Mouse (Mus musculus): ENCODE data around the gene Mib2. TPM values are rescaled to one million over a fixed set of nuclear protein-coding genes. Genes with fewer than 3 reads are reported as not detected.

The Mib2 gene
- total RNA-seq, 2 experiments from 2014 or later: 6.4 to 23.5 TPM

DNA sequence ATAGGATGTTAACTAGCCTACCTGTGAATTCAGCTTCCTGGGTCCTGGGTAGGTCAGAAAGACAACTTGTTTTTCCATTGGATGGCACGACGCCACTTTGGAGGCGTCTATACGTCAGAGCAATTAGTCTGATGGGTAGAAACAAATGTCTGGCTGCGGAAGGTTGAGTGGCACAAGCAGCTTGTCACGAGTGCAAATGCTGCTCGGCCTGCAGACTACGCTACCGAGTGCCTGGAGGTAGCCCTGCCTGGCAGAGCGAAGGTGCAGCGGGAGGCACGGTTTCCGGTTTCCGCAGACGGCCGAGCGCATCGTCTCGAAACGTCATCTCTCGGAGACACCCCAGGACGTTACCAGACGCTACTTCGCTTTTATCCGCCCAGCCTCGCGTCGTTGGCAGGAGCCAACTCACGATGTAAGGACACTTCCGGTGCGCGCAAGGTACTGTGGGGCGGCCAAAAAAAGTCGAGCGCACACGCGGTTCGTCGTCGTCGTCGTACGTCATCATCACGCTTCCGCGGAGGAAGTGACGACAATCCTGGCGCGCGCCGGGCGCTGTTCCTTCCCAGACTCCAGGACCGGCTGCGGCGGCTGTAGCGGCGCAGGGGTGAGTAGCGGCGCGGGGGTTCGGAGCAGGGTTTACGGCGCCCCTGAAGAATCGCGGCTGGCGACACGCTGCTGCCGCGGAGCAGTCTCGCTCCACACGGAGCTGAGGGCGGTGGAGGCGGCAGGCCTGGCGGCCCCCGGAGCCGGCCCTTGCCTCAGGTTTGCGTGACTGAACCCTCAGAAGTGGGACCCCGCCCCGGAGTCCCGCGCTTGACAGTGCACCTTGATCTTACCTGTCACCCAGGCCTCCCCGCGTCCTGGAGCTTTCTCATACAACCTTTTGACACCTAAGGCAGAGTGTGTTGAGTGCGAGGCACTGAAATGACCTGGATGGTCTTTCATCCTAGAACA, 44.4 kb downstream of the Mib2 start, which contains the start of gene Cdk11b:
Gene Cdk11b (plus strand): TSS at position 517 of the 954 bp plus-strand sequence.
- peak; percentile 97 for ATAC-seq (ENCODE audit: poor library complexity, severe bottlenecking)

DNA sequence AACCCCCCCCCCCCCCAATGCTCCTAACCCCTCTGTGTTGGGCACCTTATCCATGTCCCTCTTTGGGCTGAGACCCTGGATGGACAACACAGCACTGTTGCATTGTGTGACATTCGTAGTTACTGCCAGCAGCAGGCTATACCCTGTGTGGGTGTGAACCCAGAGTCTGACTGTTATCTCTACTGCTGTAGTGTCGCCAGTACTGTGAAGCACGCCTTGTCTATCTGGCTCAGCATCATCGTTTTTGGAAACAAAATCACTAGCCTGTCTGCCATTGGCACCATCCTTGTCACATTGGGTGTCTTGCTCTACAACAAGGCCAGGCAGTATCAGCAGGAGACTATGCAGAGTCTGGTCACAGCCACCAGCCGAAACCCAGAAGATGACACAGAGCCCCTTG, 50.7 kb downstream of the Mib2 start:
- no peak for ATAC-seq (ENCODE audit: poor library complexity, severe bottlenecking)

DNA sequence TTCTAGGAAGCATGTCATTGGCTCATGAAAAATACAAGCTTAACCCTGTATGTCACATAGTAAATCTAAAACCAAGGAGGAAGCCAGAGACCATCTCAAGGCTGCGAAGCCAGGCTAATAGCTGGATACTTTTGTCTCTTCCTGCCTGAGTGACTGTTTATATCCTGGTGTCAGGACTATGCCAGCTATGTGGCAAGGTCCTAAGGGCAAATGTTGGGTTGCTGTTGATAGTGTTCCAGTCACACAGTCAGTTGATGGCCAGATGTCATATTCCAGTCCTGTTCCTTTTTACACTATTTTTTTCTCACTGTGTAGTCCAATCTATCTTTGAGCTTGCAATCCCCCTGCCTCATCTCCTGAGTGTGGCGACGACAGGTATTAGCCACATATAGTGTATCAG, 55.7 kb downstream of the Mib2 start:
- no peak for ATAC-seq (ENCODE audit: poor library complexity, severe bottlenecking)

DNA sequence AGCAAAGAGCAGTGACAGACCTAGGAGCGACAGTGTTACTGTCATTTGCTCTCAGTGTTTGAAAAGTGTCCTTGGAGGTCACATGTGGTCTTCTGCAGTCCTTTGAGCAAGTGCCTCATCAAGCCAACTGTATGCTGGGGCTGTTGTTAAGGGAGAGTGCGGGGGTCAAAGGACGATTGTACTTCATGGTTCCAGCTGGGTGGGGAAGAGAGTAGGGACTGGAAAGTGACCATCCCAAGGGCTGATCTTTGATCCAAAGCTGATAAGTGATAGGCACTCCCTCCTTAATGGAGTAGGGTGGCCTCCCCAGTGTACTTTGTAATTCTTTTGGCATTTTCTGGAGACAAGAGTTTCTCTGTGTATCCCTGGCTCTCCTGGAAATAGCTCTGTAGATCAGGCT, 57.1 kb downstream of the Mib2 start:
- no peak for ATAC-seq (ENCODE audit: poor library complexity, severe bottlenecking)

DNA sequence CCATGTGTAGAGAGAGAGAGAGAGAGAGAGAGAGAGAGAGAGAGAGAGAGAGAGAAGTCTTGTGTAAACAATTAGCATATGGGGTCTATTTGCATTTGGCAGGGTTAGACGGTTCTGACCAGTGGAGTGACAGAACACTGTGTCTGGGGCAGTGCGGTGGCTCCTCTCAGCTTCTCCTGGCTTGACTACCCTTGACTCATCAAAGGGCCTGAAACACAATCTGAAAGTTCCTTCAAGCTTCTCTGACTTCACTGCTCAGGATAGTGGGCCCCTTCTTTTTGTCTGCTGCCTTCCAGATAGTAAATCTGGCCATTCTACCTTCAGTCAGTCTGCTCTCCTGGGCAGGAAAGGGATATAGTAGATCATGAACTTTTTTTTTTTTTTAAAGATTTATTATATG, 62.2 kb downstream of the Mib2 start:
- ATAC-seq (ENCODE audit: poor library complexity, severe bottlenecking): no peak

DNA sequence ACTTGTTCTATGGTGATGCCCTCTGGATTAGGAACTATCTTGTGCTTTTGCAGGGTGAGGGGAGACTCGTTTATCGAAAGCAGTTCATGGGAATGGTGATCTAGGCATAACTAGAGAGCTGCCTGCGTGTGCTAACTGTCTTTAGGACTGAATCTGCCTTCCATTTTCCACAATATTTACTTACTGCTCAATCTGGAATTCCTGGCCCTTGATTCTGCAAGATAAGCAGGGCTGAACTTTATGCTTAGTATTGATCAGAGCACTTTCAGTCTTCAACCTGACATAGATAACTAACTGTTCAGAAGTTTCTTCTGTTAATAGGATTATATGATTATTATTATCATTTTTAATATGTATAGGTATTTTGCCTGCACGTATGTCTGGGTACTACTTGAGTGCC, 63.9 kb downstream of the Mib2 start:
- no peak for ATAC-seq (ENCODE audit: poor library complexity, severe bottlenecking)

Other genes starting within 250 kb of the Mib2 start
- not detected in 2 replicates for gene Tmem52, start 200.1 kb downstream of the Mib2 start, total RNA-seq (2015)
- gene Tmem52, start 200.1 kb downstream of the Mib2 start, total RNA-seq (2017): not detected in 2 replicates
- 244 and 278 TPM in 2 replicates for gene Gnb1, start 177.8 kb downstream of the Mib2 start, total RNA-seq (2015)
- gene Gnb1, start 177.8 kb downstream of the Mib2 start, total RNA-seq (2017): 158 and 180 TPM in 2 replicates
- gene Nadk, start 106.8 kb downstream of the Mib2 start, total RNA-seq (2015): 205 and 220 TPM in 2 replicates
- gene Nadk, start 106.8 kb downstream of the Mib2 start, total RNA-seq (2017): 180 and 208 TPM in 2 replicates
- gene Slc35e2, start 67.8 kb downstream of the Mib2 start, total RNA-seq (2015): 10.1 and 18.8 TPM in 2 replicates
- 8.7 and 12.8 TPM in 2 replicates for gene Slc35e2, start 67.8 kb downstream of the Mib2 start, total RNA-seq (2017)
- gene Cdk11b, start 44.3 kb downstream of the Mib2 start, total RNA-seq (2015): 43.2 and 57.8 TPM in 2 replicates
- 48.1 and 81.5 TPM in 2 replicates for gene Cdk11b, start 44.3 kb downstream of the Mib2 start, total RNA-seq (2017)
- gene Gm10563, start 23.8 kb downstream of the Mib2 start, total RNA-seq (2015): not detected in 2 replicates
- gene Gm10563, start 23.8 kb downstream of the Mib2 start, total RNA-seq (2017): not detected in 2 replicates
- 0.18 and 0.20 TPM in 2 replicates for gene Mmp23, start 15.8 kb downstream of the Mib2 start, total RNA-seq (2015)
- gene Mmp23, start 15.8 kb downstream of the Mib2 start, total RNA-seq (2017): 0.22 and 0.94 TPM in 2 replicates
- gene Fndc10, start 25.1 kb upstream of the Mib2 start, total RNA-seq (2015): 0.55 and 0.71 TPM in 2 replicates
- gene Fndc10, start 25.1 kb upstream of the Mib2 start, total RNA-seq (2017): 0.26 and 0.45 TPM in 2 replicates
- 130 and 132 TPM in 2 replicates for gene Ssu72, start 35.6 kb upstream of the Mib2 start, total RNA-seq (2015)
- 125 and 133 TPM in 2 replicates for gene Ssu72, start 35.6 kb upstream of the Mib2 start, total RNA-seq (2017)
- gene Tmem240, start 65.6 kb upstream of the Mib2 start, total RNA-seq (2015): 0.09 and 0.30 TPM in 2 replicates
- gene Tmem240, start 65.6 kb upstream of the Mib2 start, total RNA-seq (2017): 0.18 TPM in 1 of 2 replicates, not detected in the other
- gene Atad3a, start 91.9 kb upstream of the Mib2 start, total RNA-seq (2015): 13.5 and 14.1 TPM in 2 replicates
- 17.8 and 22.9 TPM in 2 replicates for gene Atad3a, start 91.9 kb upstream of the Mib2 start, total RNA-seq (2017)
- gene Vwa1, start 105.5 kb upstream of the Mib2 start, total RNA-seq (2015): not detected in 2 replicates
- gene Vwa1, start 105.5 kb upstream of the Mib2 start, total RNA-seq (2017): 0.20 TPM in 1 of 2 replicates, not detected in the other
- gene Tmem88b, start 116.7 kb upstream of the Mib2 start, total RNA-seq (2015): 0.07 TPM in 1 of 2 replicates, not detected in the other
- gene Tmem88b, start 116.7 kb upstream of the Mib2 start, total RNA-seq (2017): not detected in 2 replicates
- not detected in 2 replicates for gene Ankrd65, start 121.2 kb upstream of the Mib2 start, total RNA-seq (2015)
- gene Ankrd65, start 121.2 kb upstream of the Mib2 start, total RNA-seq (2017): not detected in 2 replicates
- gene Mrpl20, start 133.7 kb upstream of the Mib2 start, total RNA-seq (2015): 131 and 139 TPM in 2 replicates
- 49.5 and 50.2 TPM in 2 replicates for gene Mrpl20, start 133.7 kb upstream of the Mib2 start, total RNA-seq (2017)
- gene Ccnl2, start 143.3 kb upstream of the Mib2 start, total RNA-seq (2015): 65.8 and 69.8 TPM in 2 replicates
- gene Ccnl2, start 143.3 kb upstream of the Mib2 start, total RNA-seq (2017): 93.7 and 95.6 TPM in 2 replicates
- 99.7 and 101 TPM in 2 replicates for gene Aurkaip1, start 162.1 kb upstream of the Mib2 start, total RNA-seq (2015)
- 131 and 143 TPM in 2 replicates for gene Aurkaip1, start 162.1 kb upstream of the Mib2 start, total RNA-seq (2017)
- not detected in 2 replicates for gene Mxra8, start 170.5 kb upstream of the Mib2 start, total RNA-seq (2015)
- 1.2 TPM in 2 replicates for gene Mxra8, start 170.5 kb upstream of the Mib2 start, total RNA-seq (2017)
- gene Dvl1, start 178.2 kb upstream of the Mib2 start, total RNA-seq (2015): 9.8 and 10.8 TPM in 2 replicates
- gene Dvl1, start 178.2 kb upstream of the Mib2 start, total RNA-seq (2017): 10.5 and 11.3 TPM in 2 replicates
- gene Tas1r3, start 194.2 kb upstream of the Mib2 start, total RNA-seq (2015): 0.93 and 1.4 TPM in 2 replicates
- gene Tas1r3, start 194.2 kb upstream of the Mib2 start, total RNA-seq (2017): 0.66 and 1.1 TPM in 2 replicates
- 9.1 and 11.7 TPM in 2 replicates for gene Cptp, start 200.2 kb upstream of the Mib2 start, total RNA-seq (2015)
- gene Cptp, start 200.2 kb upstream of the Mib2 start, total RNA-seq (2017): 8.8 and 14.1 TPM in 2 replicates
- 35.0 and 40.9 TPM in 2 replicates for gene Ints11, start 200.3 kb upstream of the Mib2 start, total RNA-seq (2015)
- gene Ints11, start 200.3 kb upstream of the Mib2 start, total RNA-seq (2017): 22.0 and 23.0 TPM in 2 replicates
- gene Pusl1, start 222.6 kb upstream of the Mib2 start, total RNA-seq (2015): 11.4 and 14.1 TPM in 2 replicates
- 8.9 and 11.5 TPM in 2 replicates for gene Pusl1, start 222.6 kb upstream of the Mib2 start, total RNA-seq (2017)
- gene Acap3, start 222.6 kb upstream of the Mib2 start, total RNA-seq (2015): 19.4 and 22.3 TPM in 2 replicates
- 18.0 and 23.7 TPM in 2 replicates for gene Acap3, start 222.6 kb upstream of the Mib2 start, total RNA-seq (2017)

Data from megakaryocyte, adult 5-6 weeks (primary cell).